Mouse (Mus musculus): Measurements from ENCODE around the gene Abcb10.
A peak's percentile ranks its signal among the peaks of the same experiment; 100 is the strongest.
"Not testable (repeated sequence)": the region's sequence is repeated elsewhere in the genome, so short reads cannot be mapped to it uniquely, and the experiment has no call there.

Gene Abcb10

GRCm38 (mm10) chr8:123982291-123982793 is 580 bp downstream of the Abcb10 start:
- peak; percentile 40; the same call in 1 of the 2 replicates for ATAC-seq (ENCODE audit: insufficient number of reproducible peaks, low FRiP score, low TSS enrichment)

DNA sequence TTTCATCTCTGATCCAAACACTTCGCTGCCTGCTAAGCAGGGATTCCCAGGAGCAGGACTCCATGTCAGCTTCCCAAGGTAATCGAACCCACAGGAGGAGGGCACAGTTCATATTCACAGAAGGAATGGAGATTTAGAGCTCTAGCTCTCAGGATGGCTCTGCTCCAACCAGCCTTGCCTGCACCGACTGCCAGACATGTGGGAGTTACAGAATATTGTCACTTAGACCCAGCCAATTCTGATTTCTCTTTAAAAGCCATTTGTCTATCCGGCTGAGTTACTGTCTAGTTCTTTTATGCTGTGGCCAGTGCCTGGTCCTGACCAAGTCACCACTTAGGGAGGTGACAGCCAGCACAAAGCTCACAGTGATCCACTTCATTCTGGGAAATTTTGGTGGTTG is 1.2 kb downstream of the Abcb10 start:
- no peak for ATAC-seq (ENCODE audit: insufficient number of reproducible peaks, low FRiP score, low TSS enrichment)

GRCm38 (mm10) chr8:123980239-123980638 is 2.7 kb downstream of the Abcb10 start:
- no peak for ATAC-seq (ENCODE audit: insufficient number of reproducible peaks, low FRiP score, low TSS enrichment)

- ATAC-seq (ENCODE audit: insufficient number of reproducible peaks, low FRiP score, low TSS enrichment): no peak
Observed at GRCm38 (mm10) chr8:123978926-123979325, 4.0 kb downstream of the Abcb10 start.

- no peak for ATAC-seq (ENCODE audit: insufficient number of reproducible peaks, low FRiP score, low TSS enrichment)
Observed at GRCm38 (mm10) chr8:123978166-123978838, 4.6 kb downstream of the Abcb10 start.

DNA sequence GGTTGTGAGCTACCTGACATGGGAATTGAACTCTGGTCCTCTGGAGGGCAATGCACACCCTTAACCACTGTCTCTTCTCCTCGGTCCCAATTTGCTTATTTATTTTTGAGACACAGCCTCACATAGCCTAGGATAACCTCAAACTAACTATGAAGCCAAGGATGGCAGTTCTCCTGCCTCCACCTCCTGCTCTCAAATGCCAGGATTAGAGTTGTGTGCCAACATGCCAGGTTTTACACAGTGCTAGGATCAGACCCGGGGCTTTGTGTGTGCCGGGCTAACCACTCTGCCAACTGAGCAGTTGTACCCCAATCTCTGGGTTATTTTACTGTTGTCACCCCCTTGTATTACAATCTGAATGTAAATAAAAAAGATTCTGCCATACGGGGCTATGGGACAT is 5.4 kb downstream of the Abcb10 start:
- no peak for ATAC-seq (ENCODE audit: insufficient number of reproducible peaks, low FRiP score, low TSS enrichment)

- no peak for ATAC-seq (ENCODE audit: insufficient number of reproducible peaks, low FRiP score, low TSS enrichment)
Observed at GRCm38 (mm10) chr8:123973495-123973894, 9.4 kb downstream of the Abcb10 start.

DNA sequence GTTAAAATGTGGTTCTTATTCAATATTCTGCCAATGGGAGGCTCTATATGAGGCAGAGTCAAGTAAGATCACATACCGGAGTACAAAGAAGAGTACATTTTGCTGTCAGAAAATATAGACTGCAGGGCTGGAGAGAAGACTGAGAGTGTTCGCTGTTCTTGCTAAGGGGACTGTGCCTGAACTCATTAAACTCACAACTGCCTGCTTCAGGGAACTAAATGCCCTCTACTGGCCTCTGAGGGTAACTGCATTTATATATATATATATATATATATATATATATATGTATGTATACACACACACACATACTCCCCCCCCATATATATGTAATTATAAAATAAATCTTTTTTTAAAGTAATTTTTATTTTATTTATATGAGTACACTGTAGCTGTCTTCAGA is 16.0 kb downstream of the Abcb10 start:
- no peak for ATAC-seq (ENCODE audit: insufficient number of reproducible peaks, low FRiP score, low TSS enrichment)

DNA sequence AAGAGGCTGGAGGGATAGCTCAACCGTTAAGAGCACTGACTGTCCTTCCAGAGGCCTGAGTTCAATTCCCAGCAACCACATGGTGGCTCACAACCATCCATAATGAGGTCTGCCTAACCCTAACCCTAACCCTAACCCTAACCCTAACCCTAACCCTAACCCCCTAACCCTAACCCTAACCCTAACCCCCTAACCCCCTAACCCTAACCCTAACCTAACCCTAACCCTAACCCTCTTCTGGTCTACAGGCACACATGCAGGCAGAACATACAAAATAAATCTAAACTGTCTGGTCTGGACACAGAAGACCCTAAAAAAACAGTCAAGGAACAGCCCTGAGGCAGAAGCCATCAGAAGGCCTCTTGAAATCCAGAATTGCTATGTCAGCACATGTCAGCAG is 21.6 kb downstream of the Abcb10 start:
- no peak for ATAC-seq (ENCODE audit: insufficient number of reproducible peaks, low FRiP score, low TSS enrichment)

- ATAC-seq (ENCODE audit: insufficient number of reproducible peaks, low FRiP score, low TSS enrichment): not testable (repeated sequence)
Observed at GRCm38 (mm10) chr8:123960556-123960955, 22.4 kb downstream of the Abcb10 start.

- no peak for ATAC-seq (ENCODE audit: insufficient number of reproducible peaks, low FRiP score, low TSS enrichment)
Observed at GRCm38 (mm10) chr8:123960056-123960455, 22.9 kb downstream of the Abcb10 start.

- no peak for ATAC-seq (ENCODE audit: insufficient number of reproducible peaks, low FRiP score, low TSS enrichment)
Observed at GRCm38 (mm10) chr8:123959473-123959872, 23.4 kb downstream of the Abcb10 start.

- ATAC-seq (ENCODE audit: insufficient number of reproducible peaks, low FRiP score, low TSS enrichment): no peak
Observed at GRCm38 (mm10) chr8:123958130-123958529, 24.8 kb downstream of the Abcb10 start.

DNA sequence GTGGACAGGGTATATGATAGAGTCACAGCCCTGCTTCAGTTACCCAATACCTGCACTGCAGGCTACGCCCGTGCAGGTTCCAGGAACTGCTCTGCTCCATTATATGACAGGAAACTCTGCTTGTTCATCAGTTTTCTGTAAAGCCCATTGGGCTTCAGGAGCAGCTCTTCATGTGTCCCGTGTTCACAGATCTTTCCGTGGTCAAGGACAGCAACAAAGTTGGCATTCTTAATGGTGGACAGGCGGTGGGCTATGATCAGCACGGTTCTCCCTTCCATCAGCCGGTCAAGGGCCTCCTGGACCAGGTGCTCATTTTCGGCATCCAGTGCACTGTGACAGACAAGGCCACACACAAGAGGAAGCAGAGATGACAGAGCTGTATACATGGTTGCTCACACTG is 28.7 kb downstream of the Abcb10 start:
- no peak for ATAC-seq (ENCODE audit: insufficient number of reproducible peaks, low FRiP score, low TSS enrichment)

DNA sequence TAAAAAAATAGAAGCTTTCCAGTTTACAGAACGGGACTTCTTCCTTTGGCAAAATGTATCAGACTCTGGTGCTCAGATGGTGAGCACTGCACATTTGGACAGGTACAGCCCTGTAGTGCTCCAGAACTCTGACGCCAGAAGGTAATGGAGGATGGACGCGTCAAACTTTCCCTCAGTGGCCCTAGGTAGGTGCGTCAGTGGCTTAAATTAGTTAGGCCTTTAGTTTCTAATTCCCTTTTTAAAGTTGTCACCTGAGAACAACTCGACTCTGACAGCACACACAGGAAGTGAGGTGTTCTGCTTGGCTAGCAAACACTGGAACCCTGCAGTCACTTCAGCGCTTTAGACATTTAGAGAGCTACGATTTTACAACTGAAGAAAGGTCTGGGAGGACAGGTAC is 29.2 kb downstream of the Abcb10 start:
- ATAC-seq (ENCODE audit: insufficient number of reproducible peaks, low FRiP score, low TSS enrichment): no peak

- no peak for ATAC-seq (ENCODE audit: insufficient number of reproducible peaks, low FRiP score, low TSS enrichment)
Observed at GRCm38 (mm10) chr8:123950077-123950802, 32.7 kb downstream of the Abcb10 start.

DNA sequence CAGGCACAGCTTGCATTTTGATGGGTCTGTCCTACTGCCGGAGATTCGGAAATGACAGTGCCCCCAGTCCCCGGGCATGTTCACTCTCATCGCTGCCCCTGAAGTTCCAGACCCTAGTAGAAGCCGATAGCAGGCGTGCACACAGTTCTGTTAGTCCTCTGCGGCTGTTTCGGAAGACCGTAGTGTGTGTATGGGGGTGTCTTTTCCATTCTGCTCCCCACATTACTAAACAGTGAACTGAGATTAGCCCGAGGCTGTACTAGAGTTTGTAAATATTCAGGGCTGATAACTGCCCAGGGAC is 33.3 kb downstream of the Abcb10 start:
- no peak for ATAC-seq (ENCODE audit: insufficient number of reproducible peaks, low FRiP score, low TSS enrichment)

- ATAC-seq (ENCODE audit: insufficient number of reproducible peaks, low FRiP score, low TSS enrichment): peak; percentile 83
Observed at GRCm38 (mm10) chr8:123948942-123949685, 33.8 kb downstream of the Abcb10 start, which contains the start of gene Nup133. Gene Nup133 (minus strand): TSS chr8:123949265.

DNA sequence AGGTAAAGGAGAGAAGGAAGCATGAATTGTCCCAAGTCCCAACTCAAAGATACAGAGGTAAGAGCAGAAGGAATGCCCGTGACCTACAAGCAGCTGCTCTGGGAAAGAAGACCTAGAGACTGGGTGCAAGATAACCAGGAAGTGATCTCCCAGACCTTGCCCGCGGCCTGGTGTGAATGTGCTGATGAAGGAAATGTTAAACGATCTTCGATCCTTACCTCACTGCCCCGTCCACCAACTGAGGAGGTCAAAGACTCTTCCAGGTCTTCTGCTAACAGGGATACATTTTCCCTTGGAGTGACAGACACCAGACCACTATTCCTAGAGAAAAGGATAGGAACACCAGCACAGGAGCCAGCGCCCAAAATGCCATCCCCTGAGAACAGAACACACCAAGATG is 53.9 kb downstream of the Abcb10 start:
- ATAC-seq (ENCODE audit: insufficient number of reproducible peaks, low FRiP score, low TSS enrichment): no peak

- ATAC-seq (ENCODE audit: insufficient number of reproducible peaks, low FRiP score, low TSS enrichment): no peak
Observed at GRCm38 (mm10) chr8:123925671-123926070, 57.3 kb downstream of the Abcb10 start.

- peak; percentile 91 for ATAC-seq (ENCODE audit: insufficient number of reproducible peaks, low FRiP score, low TSS enrichment)
Observed at GRCm38 (mm10) chr8:123924719-123925118, 58.2 kb downstream of the Abcb10 start.
